Mouse (Mus musculus): ENCODE measurements around the gene Ppp4r3a.
"Not testable (repeated sequence)": the region's sequence is repeated elsewhere in the genome, so short reads cannot be mapped to it uniquely, and the experiment has no call there.

DNA sequence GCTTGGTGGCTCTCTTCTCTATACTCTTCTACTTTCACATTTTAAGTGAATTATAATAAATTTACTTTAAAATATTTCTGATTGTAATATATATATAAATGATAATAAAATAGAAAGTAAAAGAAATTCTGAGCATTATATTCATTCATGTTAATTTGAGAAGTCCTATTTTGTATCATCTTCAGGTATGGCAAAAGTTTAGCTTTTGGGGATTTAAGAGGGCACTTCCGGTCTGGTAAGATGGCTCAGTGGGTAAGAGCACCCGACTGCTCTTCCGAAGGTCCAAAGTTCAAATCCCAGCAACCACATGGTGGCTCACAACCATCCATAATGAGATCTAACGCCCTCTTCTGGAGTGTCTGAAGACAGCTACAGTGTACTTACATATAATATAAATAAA is 38.6 kb upstream of the Ppp4r3a start:
- not testable (repeated sequence) for TF ChIP-seq USF1 (IDR thresholded peaks at IDR 0.05; ENCODE audit: low read depth, low read length); NRF1 (IDR thresholded peaks at IDR 0.05; ENCODE audit: low read depth, low read length); UBTF (IDR thresholded peaks at IDR 0.05; ENCODE audit: low read depth, low read length); CTCF (conservative IDR thresholded peaks at IDR 0.05 in 1 of 2, IDR thresholded peaks at IDR 0.05 in 1 of 2; ENCODE audit: low read depth in 2 of 2, low read length in 2 of 2); SIN3A (IDR thresholded peaks at IDR 0.05; ENCODE audit: low read length); BHLHE40 (IDR thresholded peaks at IDR 0.05; ENCODE audit: low read depth, low read length); CHD2 (IDR thresholded peaks at IDR 0.05; ENCODE audit: low read length); POLR2A (IDR thresholded peaks at IDR 0.05; ENCODE audit: low read depth, low read length)
